Mouse (Mus musculus) myocyte (in vitro differentiated cells): ENCODE results near the gene Loxl1.

Source experiments
- CEBPB ChIP-seq: IDR thresholded peaks from 2 replicates; pipeline ENCODE4 v1.6.1; 2011; ENCODE audit warnings: mild to moderate bottlenecking, moderate library complexity; ENCODE audit not compliant: poor library complexity, insufficient read depth, severe bottlenecking
- E2F4 ChIP-seq: IDR thresholded peaks from one replicate; pipeline ENCODE4 v1.6.1; 2011; ENCODE audit warnings: mild to moderate bottlenecking, control low read depth, moderate library complexity; ENCODE audit not compliant: insufficient read depth
- MAX ChIP-seq: IDR thresholded peaks from one replicate; pipeline ENCODE4 v1.6.1; 2011; ENCODE audit warnings: low read depth, mild to moderate bottlenecking, control low read depth
- MYOD1 ChIP-seq, 3 experiments: IDR thresholded peaks; one replicate each; pipeline ENCODE4 v1.6.1; 2011; ENCODE audit warnings: control low read depth in 2 of 3, low read depth in 2 of 3, mild to moderate bottlenecking in 2 of 3, moderate library complexity in 1 of 3; ENCODE audit not compliant: insufficient read length in 2 of 3, control insufficient read depth in 1 of 3
- POLR2A ChIP-seq: IDR thresholded peaks from one replicate; pipeline ENCODE4 v1.6.1; 2011; ENCODE audit warnings: low read depth, mild to moderate bottlenecking, control low read depth, moderate library complexity; ENCODE audit not compliant: insufficient read length
- POLR2AphosphoS2 ChIP-seq: IDR thresholded peaks from one replicate; pipeline ENCODE4 v1.6.1; 2011; ENCODE audit warnings: low read depth, control low read depth; ENCODE audit not compliant: insufficient read length
- REST ChIP-seq: IDR thresholded peaks from one replicate; pipeline ENCODE4 v1.6.1; 2011; ENCODE audit warnings: mild to moderate bottlenecking, control low read depth, moderate library complexity; ENCODE audit not compliant: insufficient read depth, insufficient read length
- TCF12 ChIP-seq: IDR thresholded peaks from one replicate; pipeline ENCODE4 v1.6.1; 2011; ENCODE audit warnings: mild to moderate bottlenecking, control low read depth; ENCODE audit not compliant: poor library complexity, insufficient read depth, severe bottlenecking
- TCF3 ChIP-seq: IDR thresholded peaks from one replicate; pipeline ENCODE4 v1.6.1; 2011; ENCODE audit warnings: low read depth, control low read depth; ENCODE audit not compliant: insufficient read length
- USF1 ChIP-seq: IDR thresholded peaks from one replicate; pipeline ENCODE4 v1.6.1; 2011; ENCODE audit warnings: low read depth, mild to moderate bottlenecking, control low read depth, moderate library complexity

- no peak for TF ChIP-seq POLR2A
- no peak for TF ChIP-seq MAX
- no peak for TF ChIP-seq MYOD1 (IDR thresholded peaks at IDR 0.05; ENCODE audit: control insufficient read depth in 1 of 3, insufficient read length in 2 of 3, low read depth in 2 of 3)
- no peak for TF ChIP-seq TCF12
- TF ChIP-seq CEBPB, result no peak
- no peak for TF ChIP-seq E2F4
- TF ChIP-seq USF1, result no peak
- TF ChIP-seq POLR2AphosphoS2, result no peak
- no peak for TF ChIP-seq REST
- TF ChIP-seq TCF3, result no peak
Measured at GRCm38 (mm10) chr9:58248746-58249413, 64.1 kb downstream of the Loxl1 start.
